Mouse (Mus musculus): ENCODE measurements at regions not wholly inside any gene's neighbourhood (a gene's known extent, or its start where the extent isn't known, plus 50 kb on each side); places are given as distances from the start of the nearest gene placed in this dataset.

- H3K9ac ChIP-seq, result no peak overlapping the region
- no peak for ATAC-seq
- 71% methylated on average over 9 of the region's 9 CpGs for WGBS
These were observed 178.0 kb downstream of the Uaca start for GRCm38 (mm10) chr9:60972201-60972910.

GRCm38 (mm10) chr9:60974546-60974945, 180.2 kb downstream of the Uaca start:
- ATAC-seq, result no peak
- Histone ChIP-seq H3K9ac (no peak overlapping the region), H3K9me3 (no peaks in the 10 kb centered on the region), H3K36me3 (no peaks in the 10 kb centered on the region), H3K4me1 (replicated peaks) (no peaks in the 10 kb centered on the region), H3K27ac (no peak overlapping the region), H3K4me3 (replicated peaks) (no peak overlapping the region), H3K27me3 (replicated peaks) (no peaks in the 10 kb centered on the region), H3K4me2 (replicated peaks) (no peak overlapping the region)
- WGBS, result 61% methylated on average over 1 of the region's 1 CpGs

More at GRCm38 (mm10) chr9:60972201-60972910, 178.0 kb downstream of the Uaca start:
- Histone ChIP-seq H3K4me2 (replicated peaks) (no peak overlapping the region), H3K9me3 (no peaks in the 10 kb centered on the region), H3K36me3 (no peaks in the 10 kb centered on the region), H3K4me1 (replicated peaks) (0 out of 2 replicates have a peak, but pooled peaks cover 3% of the 10 kb centered on the region), H3K4me3 (replicated peaks) (no peak overlapping the region), H3K27ac (no peak overlapping the region), H3K27me3 (replicated peaks) (no peaks in the 10 kb centered on the region)

- no peak overlapping the region for H3K4me2 ChIP-seq (replicated peaks)
- WGBS, result 53% methylated on average over 13 of the region's 13 CpGs
- no peaks in the 10 kb centered on the region for H3K36me3 ChIP-seq
- H3K9me3 ChIP-seq, result no peaks in the 10 kb centered on the region
- no peaks in the 10 kb centered on the region for H3K27me3 ChIP-seq (replicated peaks)
- no peak overlapping the region for H3K9ac ChIP-seq
- no peak overlapping the region for H3K4me3 ChIP-seq (replicated peaks)
- H3K4me1 ChIP-seq (replicated peaks), result no peaks in the 10 kb centered on the region
- H3K27ac ChIP-seq, result no peak overlapping the region
- ATAC-seq, result no peak
These were observed 188.2 kb downstream of the Uaca start for GRCm38 (mm10) chr9:60982383-60983085.

- ATAC-seq, result no peak
- H3K4me3 ChIP-seq (replicated peaks), result no peak overlapping the region
- no peaks in the 10 kb centered on the region for H3K9me3 ChIP-seq
- no peak overlapping the region for H3K9ac ChIP-seq
- no peaks in the 10 kb centered on the region for H3K4me1 ChIP-seq (replicated peaks)
- no peak overlapping the region for H3K27ac ChIP-seq
- H3K27me3 ChIP-seq (replicated peaks), result no peaks in the 10 kb centered on the region
- H3K36me3 ChIP-seq, result no peaks in the 10 kb centered on the region
- H3K4me2 ChIP-seq (replicated peaks), result no peak overlapping the region
- whole genome bisulfite sequencing, result 72% methylated on average over 5 of the region's 5 CpGs
These were observed 188.9 kb downstream of the Uaca start for GRCm38 (mm10) chr9:60983246-60983645.

GRCm38 (mm10) chr9:60988113-60988512, 193.8 kb downstream of the Uaca start:
- H3K9me3 ChIP-seq, result no peaks in the 10 kb centered on the region
- no peak overlapping the region for H3K27ac ChIP-seq
- no peak overlapping the region for H3K4me2 ChIP-seq (replicated peaks)
- peaks cover 9% of the 10 kb centered on the region; the same call in 1 of the 2 replicates for H3K4me1 ChIP-seq (replicated peaks)
- no peak overlapping the region for H3K4me3 ChIP-seq (replicated peaks)
- no peak for ATAC-seq
- WGBS, result 62% methylated on average over 4 of the region's 4 CpGs
- H3K27me3 ChIP-seq (replicated peaks), result no peaks in the 10 kb centered on the region
- H3K9ac ChIP-seq, result no peak overlapping the region
- H3K36me3 ChIP-seq, result no peaks in the 10 kb centered on the region

GRCm38 (mm10) chr9:60989670-60990391, 195.5 kb downstream of the Uaca start:
- Histone ChIP-seq H3K27ac (no peak overlapping the region), H3K36me3 (no peaks in the 10 kb centered on the region), H3K4me3 (replicated peaks) (no peak overlapping the region), H3K27me3 (replicated peaks) (no peaks in the 10 kb centered on the region), H3K4me2 (replicated peaks) (no peak overlapping the region), H3K9me3 (no peaks in the 10 kb centered on the region), H3K9ac (no peak overlapping the region), H3K4me1 (replicated peaks) (peaks cover 9% of the 10 kb centered on the region; the same call in 1 of the 2 replicates)
- no peak for ATAC-seq
- WGBS, result 46% methylated on average over 13 of the region's 13 CpGs

DNA sequence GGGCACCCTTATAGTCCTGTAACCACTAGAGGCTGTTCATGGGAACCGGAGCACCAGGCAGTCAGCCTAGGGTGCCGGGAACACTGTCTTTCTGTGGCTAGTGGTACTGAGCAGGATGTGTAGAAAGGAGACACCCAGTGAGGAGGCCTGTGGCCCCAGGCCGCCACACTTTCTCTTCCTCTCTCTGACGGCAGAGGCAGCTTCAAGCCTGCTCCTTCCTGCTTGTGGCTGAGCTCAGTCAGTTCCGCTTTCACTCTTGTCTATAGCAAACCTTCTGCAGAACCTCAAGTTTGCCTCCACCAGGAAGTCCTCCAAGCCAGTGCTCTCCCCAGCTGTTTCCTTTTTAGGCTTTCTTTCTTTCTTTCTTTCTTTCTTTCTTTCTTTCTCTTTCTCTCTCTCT, 197.2 kb downstream of the Uaca start:
- Histone ChIP-seq H3K4me3 (replicated peaks) (no peak overlapping the region), H3K27ac (no peak overlapping the region), H3K4me2 (replicated peaks) (no peak overlapping the region), H3K4me1 (replicated peaks) (peaks cover 13% of the 10 kb centered on the region; the same call in 1 of the 2 replicates), H3K27me3 (replicated peaks) (no peaks in the 10 kb centered on the region), H3K9ac (no peak overlapping the region), H3K9me3 (no peaks in the 10 kb centered on the region), H3K36me3 (no peaks in the 10 kb centered on the region)
- no peak for ATAC-seq
- WGBS, result 78% methylated on average over 5 of the region's 5 CpGs

DNA sequence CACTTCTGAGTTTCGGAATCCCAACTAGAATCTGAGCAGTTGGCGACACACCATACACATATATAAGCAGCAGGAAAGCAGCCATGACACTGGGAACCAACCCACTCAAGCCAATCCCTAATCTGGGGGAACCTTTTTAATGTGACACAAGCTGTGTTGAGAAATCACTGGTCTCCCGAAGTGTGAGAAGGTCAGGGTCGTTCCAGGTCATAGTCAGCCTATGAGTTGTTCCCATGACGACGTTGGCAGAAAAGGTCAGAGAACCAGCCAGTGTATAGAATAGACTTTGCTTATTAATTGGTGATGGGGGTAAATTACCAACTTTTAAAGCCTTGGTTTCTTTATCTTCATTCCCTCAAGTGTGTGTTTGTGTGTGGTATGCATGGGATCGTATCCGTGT, 199.3 kb downstream of the Uaca start:
- H3K4me3 ChIP-seq (replicated peaks), result no peak overlapping the region
- WGBS, result 76% methylated on average over 8 of the region's 8 CpGs
- H3K9me3 ChIP-seq, result no peaks in the 10 kb centered on the region
- no peak for ATAC-seq
- no peaks in the 10 kb centered on the region for H3K36me3 ChIP-seq
- no peak overlapping the region for H3K4me2 ChIP-seq (replicated peaks)
- H3K9ac ChIP-seq, result no peak overlapping the region
- H3K4me1 ChIP-seq (replicated peaks), result peaks cover 13% of the 10 kb centered on the region; the same call in 1 of the 2 replicates
- H3K27ac ChIP-seq, result no peak overlapping the region
- H3K27me3 ChIP-seq (replicated peaks), result no peaks in the 10 kb centered on the region

DNA sequence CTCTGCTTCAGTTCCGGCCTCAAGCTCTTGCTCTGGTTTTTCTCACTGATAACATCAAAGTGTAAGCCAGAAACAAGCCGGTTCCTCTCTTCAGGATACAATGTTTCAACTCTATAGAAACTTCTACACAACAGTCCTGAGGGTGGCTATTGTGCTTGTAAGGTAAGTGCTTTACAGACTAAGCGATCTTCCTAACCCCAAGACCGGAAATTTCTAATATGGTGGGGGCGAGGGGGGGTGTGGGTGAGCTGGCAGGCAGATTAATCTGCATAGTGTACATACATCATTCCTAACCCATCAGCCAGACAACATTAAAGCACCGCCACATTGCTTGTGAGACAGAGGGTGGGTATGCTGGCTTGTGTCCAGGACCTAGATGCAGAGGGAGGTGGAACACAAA, 200.8 kb downstream of the Uaca start:
- no peaks in the 10 kb centered on the region for H3K27me3 ChIP-seq (replicated peaks)
- no peak overlapping the region for H3K4me2 ChIP-seq (replicated peaks)
- no peaks in the 10 kb centered on the region for H3K9me3 ChIP-seq
- no peak overlapping the region for H3K27ac ChIP-seq
- no peak for ATAC-seq
- no peak overlapping the region for H3K9ac ChIP-seq
- WGBS, result 38% methylated on average over 6 of the region's 6 CpGs
- H3K4me3 ChIP-seq (replicated peaks), result no peak overlapping the region
- peaks cover 8% of the 10 kb centered on the region; the same call in 1 of the 2 replicates for H3K4me1 ChIP-seq (replicated peaks)
- H3K36me3 ChIP-seq, result no peaks in the 10 kb centered on the region

- Histone ChIP-seq H3K9ac (no peak overlapping the region), H3K27ac (no peak overlapping the region), H3K4me3 (replicated peaks) (no peak overlapping the region), H3K9me3 (no peaks in the 10 kb centered on the region), H3K36me3 (no peaks in the 10 kb centered on the region), H3K4me1 (replicated peaks) (peaks cover 4% of the 10 kb centered on the region; the same call in 1 of the 2 replicates), H3K27me3 (replicated peaks) (no peaks in the 10 kb centered on the region), H3K4me2 (replicated peaks) (no peak overlapping the region)
- ATAC-seq, result no peak
- WGBS, result 69% methylated on average over 3 of the region's 3 CpGs
These were observed 203.9 kb downstream of the Uaca start for GRCm38 (mm10) chr9:60998086-60998785.

DNA sequence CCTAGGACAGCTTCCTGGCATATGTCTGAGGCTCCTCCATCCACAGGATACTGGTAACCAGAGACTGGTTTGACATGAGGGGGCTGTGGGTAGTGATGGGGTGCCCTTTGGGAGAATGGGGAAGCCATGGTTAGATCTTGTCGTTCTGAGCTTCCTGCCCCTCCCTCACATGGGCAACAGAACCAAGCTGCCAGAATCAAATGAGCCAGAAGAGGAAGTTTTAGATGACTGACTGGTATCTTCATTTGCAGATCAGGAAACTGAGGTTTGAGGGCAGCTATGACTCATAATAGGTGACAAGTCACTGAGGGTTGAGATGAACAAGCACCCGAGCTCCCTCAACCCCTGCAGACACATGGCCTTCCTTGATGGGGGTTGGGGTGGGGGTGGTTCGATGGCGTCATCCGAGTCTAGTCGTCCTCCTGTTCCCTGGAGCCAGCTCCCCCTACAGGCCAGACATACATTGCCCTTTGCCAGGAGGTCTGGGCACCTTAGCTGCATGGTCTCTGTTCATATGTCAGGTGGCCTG, 204.7 kb downstream of the Uaca start:
- H3K4me3 ChIP-seq (replicated peaks), result no peak overlapping the region
- no peak for ATAC-seq
- 57% methylated on average over 6 of the region's 6 CpGs for WGBS
- H3K4me1 ChIP-seq (replicated peaks), result peaks cover 4% of the 10 kb centered on the region; the same call in 1 of the 2 replicates
- H3K36me3 ChIP-seq, result no peaks in the 10 kb centered on the region
- no peak overlapping the region for H3K27ac ChIP-seq
- H3K9me3 ChIP-seq, result no peaks in the 10 kb centered on the region
- no peak overlapping the region for H3K4me2 ChIP-seq (replicated peaks)
- no peak overlapping the region for H3K9ac ChIP-seq
- no peaks in the 10 kb centered on the region for H3K27me3 ChIP-seq (replicated peaks)

DNA sequence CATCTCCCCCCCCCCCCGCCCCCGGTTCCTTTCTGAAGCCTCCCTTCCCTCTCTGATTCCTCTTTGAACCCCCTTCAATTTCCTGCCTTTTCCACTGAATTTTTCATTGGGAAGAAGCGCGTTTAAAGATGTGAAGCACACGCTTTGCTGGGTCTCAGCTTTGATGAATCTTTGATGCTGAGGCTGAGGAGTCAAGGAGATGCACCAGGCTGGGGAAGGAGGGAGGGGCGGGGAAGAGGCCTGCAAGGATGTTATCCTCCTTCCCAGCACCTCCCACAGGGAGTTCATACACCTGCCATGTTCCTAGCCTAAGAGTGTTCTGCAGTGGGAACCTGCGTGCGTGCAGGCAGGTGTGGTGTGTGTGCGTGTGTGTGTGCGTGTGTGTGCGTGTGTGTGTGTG, 205.9 kb downstream of the Uaca start:
- Histone ChIP-seq H3K4me2 (replicated peaks) (no peak overlapping the region), H3K27ac (no peak overlapping the region), H3K9me3 (no peaks in the 10 kb centered on the region), H3K36me3 (no peaks in the 10 kb centered on the region), H3K27me3 (replicated peaks) (no peaks in the 10 kb centered on the region), H3K4me1 (replicated peaks) (peaks cover under 1% of the 10 kb centered on the region; the same call in 1 of the 2 replicates), H3K4me3 (replicated peaks) (no peak overlapping the region), H3K9ac (no peak overlapping the region)
- ATAC-seq, result no peak
- WGBS, result 83% methylated on average over 11 of the region's 11 CpGs

Data from intestine, embryonic 15.5 days (tissue).